Mouse (Mus musculus) midbrain, embryonic 14.5 days (tissue): ENCODE measurements around the gene Commd1. TPM values are rescaled to one million over a fixed set of nuclear protein-coding genes. Genes with fewer than 3 reads are reported as not detected.

ENCODE experiments used
- ATAC-seq: fragments of 200-750 bp; cut with Nextera tagmentation; 2 replicates; pipeline ENCODE4 v1.8.0; 2017; ENCODE audit warnings: moderate number of reproducible peaks, moderate library complexity; ENCODE audit not compliant: low FRiP score, low TSS enrichment
- DNase-seq: peaks from one replicate; pipeline ENCODE4 v3.0.0-alpha.2; 2015
- H3K27ac ChIP-seq: fragments of 300-500 bp; sonication (generic); replicated peaks from 2 replicates; pipeline ENCODE4 v1.5.1; 2014; ENCODE audit warnings: mild to moderate bottlenecking, low read depth, low read length, moderate library complexity
- H3K27me3 ChIP-seq: fragments of 300-500 bp; sonication (generic); 2 replicates; pipeline ENCODE4 v1.6.1; 2014; ENCODE audit warnings: low read length, control low read depth, mixed read lengths; ENCODE audit not compliant: control insufficient read depth, insufficient read depth
- H3K36me3 ChIP-seq: fragments of 300-500 bp; sonication (generic); 2 replicates; pipeline ENCODE4 v1.6.1; 2014; ENCODE audit warnings: low read length, control low read depth; ENCODE audit not compliant: control insufficient read depth, insufficient read depth
- H3K4me1 ChIP-seq: fragments of 300-500 bp; sonication (generic); 2 replicates; pipeline ENCODE4 v1.6.1; 2014; ENCODE audit warnings: mild to moderate bottlenecking, antibody characterized with exemption, low read length, control low read depth; ENCODE audit not compliant: control insufficient read depth, insufficient read depth
- H3K4me2 ChIP-seq: fragments of 300-500 bp; sonication (generic); 2 replicates; pipeline ENCODE4 v1.6.1; 2014; ENCODE audit warnings: mild to moderate bottlenecking, low read length, moderate library complexity
- H3K4me3 ChIP-seq: fragments of 300-500 bp; sonication (generic); replicated peaks from 2 replicates; pipeline ENCODE4 v1.5.1; 2014; ENCODE audit warnings: low read depth, low read length
- H3K9ac ChIP-seq: fragments of 300-500 bp; sonication (generic); replicated peaks from 2 replicates; pipeline ENCODE4 v1.6.1; 2014; ENCODE audit warnings: mild to moderate bottlenecking, low read length, moderate library complexity
- H3K9me3 ChIP-seq: fragments of 300-500 bp; sonication (generic); 2 replicates; pipeline ENCODE4 v1.6.1; 2016; ENCODE audit warnings: low read length, control low read depth, mixed read lengths; ENCODE audit not compliant: control insufficient read depth
- WGBS: fragments of 180-500 bp; shearing (Covaris S2); extraction: QIAGEN DNeasy Blood & Tissue Kit; methylation state at CpG from one replicate; pipeline ENCODE4 v1.1.7; 2014; 5-methylcytosine and 5-hydroxymethylcytosine counted together
- polyA plus RNA-seq: library from polyadenylated mRNA; unstranded; fragments of >200 nt; fragmentation: Nextera tagmentation; extraction: Ambion mirVana; gene quantifications from 2 replicates; pipeline ENCODE4 v1.2.1, GENCODE M21; 2014

The Commd1 gene
- polyA plus RNA-seq, 1 experiment from 2014 or later = 270 TPM

DNA sequence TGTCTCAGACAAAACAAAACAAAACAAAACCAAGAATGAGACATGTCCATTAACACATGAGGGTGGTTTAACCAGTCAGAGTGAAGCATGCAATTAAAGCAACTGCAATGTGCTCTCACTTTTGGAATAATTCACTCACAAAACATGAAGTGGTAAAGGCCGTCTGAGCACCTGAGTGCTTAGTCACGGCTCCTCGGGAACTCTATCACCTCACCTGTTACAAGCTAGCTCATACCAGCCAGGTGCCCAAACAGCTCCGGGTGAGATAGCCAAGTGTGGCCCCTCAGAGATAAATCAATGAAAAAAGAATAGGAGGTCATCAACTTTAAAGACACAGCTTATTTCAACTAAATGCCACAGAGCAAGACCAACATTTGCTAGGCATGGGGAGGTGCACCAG, 127.6 kb downstream of the Commd1 start:
- Histone ChIP-seq H3K4me3 (no peak overlapping the region), H3K9me3 (no peaks in the 10 kb centered on the region)
- 89% methylated on average over 4 of the region's 4 CpGs for WGBS

GRCm38 (mm10) chr11:22853477-22854157, 128.6 kb downstream of the Commd1 start:
- H3K9ac ChIP-seq = no peak overlapping the region
- WGBS = 55% methylated on average over 2 of the region's 2 CpGs
- no peaks in the 10 kb centered on the region for H3K36me3 ChIP-seq
- peaks cover 24% of the 10 kb centered on the region for H3K27me3 ChIP-seq
- peaks cover 2% of the 10 kb centered on the region; the same call in 1 of the 2 replicates for H3K4me1 ChIP-seq
- ATAC-seq = no peak
- no peak overlapping the region for H3K4me2 ChIP-seq
- no peaks in the 10 kb centered on the region for H3K9me3 ChIP-seq
- H3K27ac ChIP-seq = no peak overlapping the region
- no peak for DNase-seq
- H3K4me3 ChIP-seq = no peak overlapping the region

More for the DNA sequence above, 127.6 kb downstream of the Commd1 start:
- Histone ChIP-seq H3K4me2 (no peak overlapping the region), H3K4me1 (peaks cover 7% of the 10 kb centered on the region; the same call in 1 of the 2 replicates), H3K9ac (no peak overlapping the region), H3K36me3 (no peaks in the 10 kb centered on the region), H3K27me3 (peaks cover 33% of the 10 kb centered on the region), H3K27ac (no peak overlapping the region)
- DNase-seq (no peak), ATAC-seq (no peak)

- 83% methylated on average over 1 of the region's 1 CpGs for WGBS
- no peaks in the 10 kb centered on the region for H3K9me3 ChIP-seq
- H3K4me1 ChIP-seq = no peaks in the 10 kb centered on the region
- H3K9ac ChIP-seq = no peak overlapping the region
- no peak overlapping the region for H3K4me3 ChIP-seq
- no peaks in the 10 kb centered on the region for H3K36me3 ChIP-seq
- H3K27me3 ChIP-seq = peaks cover 13% of the 10 kb centered on the region
- DNase-seq = no peak
- ATAC-seq = no peak
- no peak overlapping the region for H3K27ac ChIP-seq
- no peak overlapping the region for H3K4me2 ChIP-seq
Observed at GRCm38 (mm10) chr11:22852510-22852909, 129.7 kb downstream of the Commd1 start.

DNA sequence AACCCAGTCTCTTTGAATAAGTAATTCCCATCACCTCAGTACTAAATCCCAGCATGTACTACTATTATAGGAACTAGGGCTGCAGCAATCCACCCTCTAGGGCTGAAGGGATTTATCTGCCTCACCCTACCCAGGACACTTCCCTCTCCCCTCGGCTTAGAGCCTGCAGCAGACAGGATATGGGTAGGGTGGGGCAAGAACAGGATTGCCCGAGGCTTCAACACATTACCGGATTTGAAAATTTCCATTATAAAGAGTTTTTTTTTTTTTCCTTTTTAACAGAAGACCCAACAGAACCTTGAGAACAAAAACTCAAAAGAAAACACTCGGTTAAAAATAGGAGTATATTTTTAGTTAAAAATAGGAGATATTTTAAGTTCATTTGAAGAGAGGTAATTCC, 130.8 kb downstream of the Commd1 start:
- H3K9me3 ChIP-seq = no peaks in the 10 kb centered on the region
- H3K4me2 ChIP-seq = no peak overlapping the region
- H3K27ac ChIP-seq = no peak overlapping the region
- H3K36me3 ChIP-seq = no peaks in the 10 kb centered on the region
- DNase-seq = no peak
- H3K27me3 ChIP-seq = peaks cover 2% of the 10 kb centered on the region; the same call in 1 of the 2 replicates
- 39% methylated on average over 4 of the region's 4 CpGs for WGBS
- no peak overlapping the region for H3K4me3 ChIP-seq
- no peak for ATAC-seq
- H3K9ac ChIP-seq = no peak overlapping the region
- no peaks in the 10 kb centered on the region for H3K4me1 ChIP-seq

DNA sequence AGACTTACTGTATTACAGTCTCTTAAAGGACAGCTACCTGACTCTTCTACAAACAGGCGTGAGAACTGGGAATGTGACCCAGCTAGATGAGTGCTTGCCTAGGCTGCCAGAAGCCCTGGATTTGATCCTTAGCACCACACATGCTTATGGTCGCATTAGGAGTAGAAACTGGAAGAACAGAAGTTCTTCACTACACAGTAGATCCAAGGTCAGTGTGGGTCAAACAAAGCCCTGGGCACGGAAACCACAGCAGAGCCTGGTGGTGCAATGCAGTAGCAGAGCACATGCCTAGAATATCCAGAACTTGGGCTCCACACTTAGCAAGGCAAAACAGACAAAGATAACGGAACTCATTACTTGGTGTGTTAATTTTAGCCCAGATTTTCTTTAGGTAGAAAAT, 132.1 kb downstream of the Commd1 start:
- Histone ChIP-seq H3K4me3 (no peak overlapping the region), H3K4me2 (no peak overlapping the region), H3K9ac (no peak overlapping the region), H3K9me3 (no peaks in the 10 kb centered on the region), H3K27ac (no peak overlapping the region), H3K27me3 (no peaks in the 10 kb centered on the region), H3K4me1 (no peaks in the 10 kb centered on the region), H3K36me3 (no peaks in the 10 kb centered on the region)
- 92% methylated on average over 4 of the region's 4 CpGs for WGBS
- DNase-seq (no peak), ATAC-seq (no peak)

- DNase-seq (no peak), ATAC-seq (no peak)
- Histone ChIP-seq H3K4me1 (no peaks in the 10 kb centered on the region), H3K27ac (no peak overlapping the region), H3K9ac (no peak overlapping the region), H3K4me3 (no peak overlapping the region), H3K27me3 (no peaks in the 10 kb centered on the region), H3K4me2 (no peak overlapping the region), H3K36me3 (no peaks in the 10 kb centered on the region), H3K9me3 (no peaks in the 10 kb centered on the region)
- 89% methylated on average over 5 of the region's 5 CpGs for WGBS
Observed at GRCm38 (mm10) chr11:22848649-22849195, 133.5 kb downstream of the Commd1 start.

GRCm38 (mm10) chr11:22847732-22848648, 134.2 kb downstream of the Commd1 start:
- Histone ChIP-seq H3K36me3 (no peaks in the 10 kb centered on the region), H3K4me1 (no peaks in the 10 kb centered on the region), H3K4me2 (no peak overlapping the region), H3K27ac (no peak overlapping the region), H3K4me3 (no peak overlapping the region), H3K9ac (no peak overlapping the region), H3K9me3 (no peaks in the 10 kb centered on the region), H3K27me3 (no peaks in the 10 kb centered on the region)
- WGBS = 76% methylated on average over 8 of the region's 8 CpGs
- ATAC-seq (no peak), DNase-seq (no peak)

DNA sequence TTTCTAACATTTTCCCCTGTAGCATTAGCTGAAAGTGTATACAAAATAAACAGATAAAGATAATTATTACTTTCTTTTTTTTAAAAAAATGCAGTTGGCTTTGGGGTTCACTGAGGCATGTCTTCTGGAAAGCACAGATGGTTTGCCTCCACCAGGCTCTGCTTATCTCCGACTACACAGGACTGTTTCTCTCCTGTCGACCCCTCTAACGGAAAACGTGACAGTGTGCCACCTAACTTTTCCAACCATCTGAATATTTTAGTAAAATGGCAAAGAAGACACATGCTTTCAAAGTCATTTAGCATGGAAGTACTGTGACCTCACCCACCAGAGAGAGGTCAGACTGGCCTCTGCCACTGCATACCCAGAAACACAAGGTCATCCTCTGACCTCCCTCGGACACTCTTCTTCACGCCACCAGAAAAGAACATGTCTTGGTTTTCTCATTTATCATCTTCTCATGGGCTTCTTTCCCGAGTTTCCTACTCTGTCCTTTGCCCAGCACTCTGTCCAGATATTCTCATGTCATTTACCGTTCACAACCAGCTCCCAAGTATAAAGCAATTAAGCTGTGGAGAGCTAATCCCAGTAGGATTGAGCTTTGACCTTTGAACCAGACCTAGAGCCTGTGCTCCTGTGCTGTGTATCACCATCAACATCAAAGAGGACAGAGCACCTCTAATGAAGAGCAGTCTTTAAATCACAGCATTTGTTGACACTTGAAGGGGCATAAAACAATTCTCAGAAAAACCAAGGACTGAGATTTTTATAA, 135.0 kb downstream of the Commd1 start:
- H3K4me3 ChIP-seq = no peak overlapping the region
- no peaks in the 10 kb centered on the region for H3K4me1 ChIP-seq
- DNase-seq (no peak), ATAC-seq (no peak)
- H3K27me3 ChIP-seq = no peaks in the 10 kb centered on the region
- H3K9me3 ChIP-seq = no peaks in the 10 kb centered on the region
- 68% methylated on average over 8 of the region's 8 CpGs for WGBS
- H3K9ac ChIP-seq = no peak overlapping the region
- no peak overlapping the region for H3K27ac ChIP-seq
- no peak overlapping the region for H3K4me2 ChIP-seq
- H3K36me3 ChIP-seq = no peaks in the 10 kb centered on the region
